In genomic region chr9:95428277-95428676, GRCm38 (mm10) we compare ENCODE assay signal across 20 mouse cellular contexts. TPM values are rescaled to one million over a fixed set of nuclear protein-coding genes. Genes with fewer than 3 reads are reported as not detected.
DNase-seq lines count a peak whose midpoint lies in the region; ATAC-seq lines count a peak whose summit lies in the region.
"Had no signal": no experiment of that assay in that cellular context is flagged by ENCODE, and none has a peak within 500 bp of the region (broad histone marks: within the 10 kb centered on the region; RNA-seq: fewer than 3 reads in every experiment).

No protein-coding gene starts in this region.

- no peak overlapping the region for H3K27ac ChIP-seq in kidney, embryonic 15.5 days
- H3K27ac ChIP-seq: embryonic facial prominence, embryonic 13.5 days; forebrain, embryonic 12.5 days; gastrocnemius, adult 2 months; hindbrain, embryonic 10.5 days; hindbrain, embryonic 14.5 days had no signal

- WGBS in kidney, embryonic 15.5 days = 49% methylated on average over 4 of the region's 4 CpGs

- H3K36me3 ChIP-seq in kidney, embryonic 15.5 days = no peaks in the 10 kb centered on the region
- H3K36me3 ChIP-seq: embryonic facial prominence, embryonic 13.5 days; forebrain, embryonic 12.5 days; heart, embryonic 12.5 days; hindbrain, embryonic 10.5 days had no signal

- ATAC-seq in frontal cortex, adult (ENCODE audit: low TSS enrichment) = 0 out of 2 replicates have a peak, but pooled peaks have one; percentile 38
- ATAC-seq in kidney, embryonic 15.5 days (replicated peaks; ENCODE audit: low FRiP score) = peak; percentile 69
- ATAC-seq: forebrain, embryonic 16.5 days had no signal

- DNase-seq in frontal cortex, postnatal 25 days (ENCODE audit: low spot score in 2 of 2) = no peak
- DNase-seq in kidney, adult 9 months = no peak
- DNase-seq in kidney, postnatal 14 days = peak; percentile 14
- no peak for DNase-seq in kidney, adult 11 months
- DNase-seq in lung, postnatal 10 days = peak; percentile 14
- no peak for DNase-seq in lung, adult 18-20 months
- DNase-seq: adrenal gland, postnatal 25 days; cerebellum, adult 18-20 months; cerebellum, adult 9-11 months; cerebellum, postnatal 36 days; gastrocnemius, adult 2 months; gastrocnemius, postnatal 25 days had no signal

- H3K4me2 ChIP-seq in kidney, embryonic 15.5 days = no peak overlapping the region
- H3K4me2 ChIP-seq: embryonic facial prominence, embryonic 13.5 days; forebrain, embryonic 12.5 days; heart, embryonic 12.5 days; hindbrain, embryonic 14.5 days had no signal

- peaks cover 10% of the 10 kb centered on the region; the same call in 1 of the 2 replicates for H3K4me1 ChIP-seq in kidney, embryonic 15.5 days
- H3K4me1 ChIP-seq: embryonic facial prominence, embryonic 13.5 days; forebrain, embryonic 12.5 days; heart, embryonic 12.5 days; hindbrain, embryonic 10.5 days had no signal

- no peak overlapping the region for H3K4me3 ChIP-seq in kidney, embryonic 15.5 days (replicated peaks)
- H3K4me3 ChIP-seq: embryonic facial prominence, embryonic 13.5 days; forebrain, embryonic 12.5 days; gastrocnemius, adult 2 months; heart, embryonic 12.5 days; hindbrain, embryonic 10.5 days had no signal

- no peak overlapping the region for H3K9ac ChIP-seq in kidney, embryonic 15.5 days
- H3K9ac ChIP-seq: embryonic facial prominence, embryonic 13.5 days; forebrain, embryonic 12.5 days; heart, embryonic 12.5 days; hindbrain, embryonic 14.5 days had no signal

- no peaks in the 10 kb centered on the region for H3K27me3 ChIP-seq in kidney, embryonic 15.5 days
- H3K27me3 ChIP-seq: embryonic facial prominence, embryonic 13.5 days; forebrain, embryonic 12.5 days; heart, embryonic 12.5 days had no signal

- no peaks in the 10 kb centered on the region for H3K9me3 ChIP-seq in kidney, embryonic 15.5 days (replicated peaks)
- H3K9me3 ChIP-seq: embryonic facial prominence, embryonic 13.5 days; forebrain, embryonic 12.5 days; hindbrain, embryonic 10.5 days had no signal

RNA-seq across cellular contexts. Expression of gene Chst2, which starts 21.8 kb away (rescaled TPM):
- polyA plus RNA-seq in kidney, embryonic 15.5 days (2015; fragmentation: Nextera tagmentation; extraction: Ambion mirVana) = 7.1 and 8.3 TPM in 2 replicates

Comparison
In these comparisons a context has a peak if more than half of its experiments do, and no peak if none do; other contexts are left out.
1. DNase-seq: peak in kidney, postnatal 14 days (single experiment) and lung, postnatal 10 days (single experiment); none in frontal cortex, postnatal 25 days (0 of 2), kidney, adult 9 months (single experiment), kidney, adult 11 months (single experiment) and lung, adult 18-20 months (0 of 2).